Mouse (Mus musculus) heart, embryonic 10.5 days (tissue): ENCODE results near the gene Atg4b. TPM values are rescaled to one million over a fixed set of nuclear protein-coding genes. Genes with fewer than 3 reads are reported as not detected.
"Not testable (repeated sequence)": the region's sequence is repeated elsewhere in the genome, so short reads cannot be mapped to it uniquely, and the experiment has no call there.

ENCODE experiments used
- DNase-seq: peaks from one replicate; pipeline ENCODE4 v3.0.0-alpha.2; 2017; ENCODE audit warnings: low spot score
- H3K27ac ChIP-seq: fragments of 300-500 bp; sonication (generic); 2 replicates; pipeline ENCODE4 v1.5.1; 2016; ENCODE audit warnings: mild to moderate bottlenecking
- H3K27me3 ChIP-seq: fragments of 300-500 bp; sonication (generic); 2 replicates; pipeline ENCODE4 v1.6.1; 2016; ENCODE audit warnings: mild to moderate bottlenecking; ENCODE audit not compliant: poor library complexity, insufficient read depth, severe bottlenecking
- H3K36me3 ChIP-seq: fragments of 300-500 bp; sonication (generic); 2 replicates; pipeline ENCODE4 v1.6.1; 2016; ENCODE audit warnings: mild to moderate bottlenecking, moderate library complexity
- H3K4me1 ChIP-seq: fragments of 300-500 bp; sonication (generic); 2 replicates; pipeline ENCODE4 v1.6.1; 2016; ENCODE audit warnings: mild to moderate bottlenecking
- H3K4me3 ChIP-seq: fragments of 300-500 bp; sonication (generic); 2 replicates; pipeline ENCODE4 v1.5.1; 2016; ENCODE audit warnings: mild to moderate bottlenecking, moderate library complexity
- H3K9me3 ChIP-seq: fragments of 300-500 bp; sonication (generic); 2 replicates; pipeline ENCODE4 v1.6.1; 2016; ENCODE audit warnings: mild to moderate bottlenecking, moderate library complexity
- WGBS: fragments of 180-500 bp; shearing (Covaris S2); methylation state at CpG from one replicate; pipeline ENCODE4 v1.1.7; 2016; 5-methylcytosine and 5-hydroxymethylcytosine counted together
- polyA plus RNA-seq: library from polyadenylated mRNA; unstranded; fragments of >200 nt; fragmentation: Nextera tagmentation; extraction: Ambion mirVana; gene quantifications from 2 replicates; pipeline ENCODE4 v1.2.1, GENCODE M21; 2016

The Atg4b gene
- polyA plus RNA-seq, 1 experiment from 2014 or later = 78.3 TPM

GRCm38 (mm10) chr1:93763531-93763930, 12.2 kb downstream of the Atg4b start:
- WGBS = 88% methylated on average over 3 of the region's 3 CpGs
- not testable (repeated sequence) for H3K4me1 ChIP-seq, H3K27ac ChIP-seq, H3K4me3 ChIP-seq, H3K9me3 ChIP-seq, H3K27me3 ChIP-seq, DNase-seq
- H3K36me3 ChIP-seq = peaks cover 14% of the 10 kb centered on the region

GRCm38 (mm10) chr1:93764871-93765591, 13.7 kb downstream of the Atg4b start:
- whole genome bisulfite sequencing = 90% methylated on average over 9 of the region's 9 CpGs
- Histone ChIP-seq H3K27ac (no peak overlapping the region), H3K36me3 (peaks cover 29% of the 10 kb centered on the region), H3K4me1 (no peaks in the 10 kb centered on the region), H3K9me3 (no peaks in the 10 kb centered on the region), H3K4me3 (no peak overlapping the region), H3K27me3 (no peaks in the 10 kb centered on the region)
- DNase-seq = no peak

- Histone ChIP-seq H3K27ac (no peak overlapping the region), H3K9me3 (no peaks in the 10 kb centered on the region), H3K36me3 (peaks cover 42% of the 10 kb centered on the region), H3K4me1 (no peaks in the 10 kb centered on the region), H3K4me3 (no peak overlapping the region), H3K27me3 (no peaks in the 10 kb centered on the region)
- no peak for DNase-seq
- WGBS = 95% methylated on average over 6 of the region's 6 CpGs
Measured at GRCm38 (mm10) chr1:93767600-93767999, 16.3 kb downstream of the Atg4b start.

GRCm38 (mm10) chr1:93769901-93770300, 18.6 kb downstream of the Atg4b start:
- no peaks in the 10 kb centered on the region for H3K27me3 ChIP-seq
- DNase-seq = no peak
- no peak overlapping the region for H3K27ac ChIP-seq
- 92% methylated on average over 3 of the region's 3 CpGs for WGBS
- H3K4me1 ChIP-seq = no peaks in the 10 kb centered on the region
- H3K9me3 ChIP-seq = no peaks in the 10 kb centered on the region
- peaks cover 63% of the 10 kb centered on the region for H3K36me3 ChIP-seq
- no peak overlapping the region for H3K4me3 ChIP-seq

- DNase-seq = no peak
- Histone ChIP-seq H3K27ac (no peak overlapping the region), H3K36me3 (peaks cover 81% of the 10 kb centered on the region), H3K4me1 (no peaks in the 10 kb centered on the region), H3K4me3 (no peak overlapping the region), H3K27me3 (no peaks in the 10 kb centered on the region), H3K9me3 (no peaks in the 10 kb centered on the region)
- 89% methylated on average over 5 of the region's 5 CpGs for WGBS
Measured at GRCm38 (mm10) chr1:93776686-93777085, 25.4 kb downstream of the Atg4b start.

- DNase-seq = no peak
- peaks cover 96% of the 10 kb centered on the region for H3K36me3 ChIP-seq
Measured at GRCm38 (mm10) chr1:93786912-93787311, 35.6 kb downstream of the Atg4b start.

GRCm38 (mm10) chr1:93794526-93794925, 43.2 kb downstream of the Atg4b start:
- peaks cover 88% of the 10 kb centered on the region for H3K36me3 ChIP-seq
- H3K4me1 ChIP-seq = no peaks in the 10 kb centered on the region
- H3K4me3 ChIP-seq = no peak overlapping the region
- WGBS = 92% methylated on average over 8 of the region's 8 CpGs
- H3K9me3 ChIP-seq = no peaks in the 10 kb centered on the region
- no peaks in the 10 kb centered on the region for H3K27me3 ChIP-seq
- no peak for DNase-seq
- H3K27ac ChIP-seq = no peak overlapping the region

More at GRCm38 (mm10) chr1:93786912-93787311, 35.6 kb downstream of the Atg4b start:
- no peak overlapping the region for H3K4me3 ChIP-seq
- no peaks in the 10 kb centered on the region for H3K27me3 ChIP-seq
- no peaks in the 10 kb centered on the region for H3K4me1 ChIP-seq
- 84% methylated on average over 2 of the region's 2 CpGs for WGBS
- no peak overlapping the region for H3K27ac ChIP-seq
- no peaks in the 10 kb centered on the region for H3K9me3 ChIP-seq

- 73% methylated on average over 8 of the region's 8 CpGs for WGBS
- DNase-seq = no peak
- Histone ChIP-seq H3K4me1 (no peaks in the 10 kb centered on the region), H3K9me3 (no peaks in the 10 kb centered on the region), H3K27me3 (no peaks in the 10 kb centered on the region), H3K36me3 (peaks cover 87% of the 10 kb centered on the region), H3K4me3 (no peak overlapping the region), H3K27ac (peak overlapping the region; percentile 13; the same call in 1 of the 2 replicates)
Measured at GRCm38 (mm10) chr1:93795886-93796285, 44.6 kb downstream of the Atg4b start.

GRCm38 (mm10) chr1:93800670-93801503, 49.6 kb downstream of the Atg4b start:
- H3K27me3 ChIP-seq = no peaks in the 10 kb centered on the region
- peaks cover 42% of the 10 kb centered on the region for H3K36me3 ChIP-seq
- peak overlapping the region; percentile 94 for H3K27ac ChIP-seq
- DNase-seq = no peak
- H3K4me1 ChIP-seq = peaks cover 30% of the 10 kb centered on the region
- H3K9me3 ChIP-seq = no peaks in the 10 kb centered on the region
- WGBS = 74% methylated on average over 21 of the region's 21 CpGs
- H3K4me3 ChIP-seq = peak overlapping the region; percentile 82

- no peaks in the 10 kb centered on the region for H3K9me3 ChIP-seq
- peak within 1 kb of the TSS; percentile 94 for H3K27ac ChIP-seq
- peak; percentile 98 for DNase-seq
- peak within 1 kb of the TSS; percentile 82 for H3K4me3 ChIP-seq
- H3K36me3 ChIP-seq = peaks cover 49% of the 10 kb centered on the region
- under 1% methylated on average over 42 of the region's 42 CpGs for WGBS
- peaks cover 31% of the 10 kb centered on the region for H3K4me1 ChIP-seq
- no peaks in the 10 kb centered on the region for H3K27me3 ChIP-seq
Measured at GRCm38 (mm10) chr1:93801741-93802238, 50.5 kb downstream of the Atg4b start, which contains the start of gene Dtymk. TSS of gene Dtymk (minus strand) at chr1:93801934.

- Histone ChIP-seq H3K4me1 (peaks cover 31% of the 10 kb centered on the region), H3K9me3 (no peaks in the 10 kb centered on the region), H3K36me3 (peaks cover 44% of the 10 kb centered on the region), H3K27me3 (no peaks in the 10 kb centered on the region), H3K27ac (peak overlapping the region; percentile 98), H3K4me3 (peak overlapping the region; percentile 82)
- 82% methylated on average over 5 of the region's 5 CpGs for WGBS
- no peak for DNase-seq
Measured at GRCm38 (mm10) chr1:93802771-93803170, 51.5 kb downstream of the Atg4b start.

GRCm38 (mm10) chr1:93803556-93804507, 52.5 kb downstream of the Atg4b start, which contains the start of gene Ing5:
TSS of gene Ing5 (plus strand) at chr1:93803965.
- peak within 1 kb of the TSS; percentile 98 for H3K27ac ChIP-seq
- peak within 1 kb of the TSS; percentile 82 for H3K4me3 ChIP-seq
- H3K27me3 ChIP-seq = no peaks in the 10 kb centered on the region
- under 1% methylated on average over 90 of the region's 94 CpGs for WGBS
- peaks cover 44% of the 10 kb centered on the region for H3K36me3 ChIP-seq
- H3K4me1 ChIP-seq = peaks cover 31% of the 10 kb centered on the region
- no peaks in the 10 kb centered on the region for H3K9me3 ChIP-seq
- peak; percentile 99 for DNase-seq
